12 mouse cellular contexts compared by ENCODE assay signal in the genomic region with DNA sequence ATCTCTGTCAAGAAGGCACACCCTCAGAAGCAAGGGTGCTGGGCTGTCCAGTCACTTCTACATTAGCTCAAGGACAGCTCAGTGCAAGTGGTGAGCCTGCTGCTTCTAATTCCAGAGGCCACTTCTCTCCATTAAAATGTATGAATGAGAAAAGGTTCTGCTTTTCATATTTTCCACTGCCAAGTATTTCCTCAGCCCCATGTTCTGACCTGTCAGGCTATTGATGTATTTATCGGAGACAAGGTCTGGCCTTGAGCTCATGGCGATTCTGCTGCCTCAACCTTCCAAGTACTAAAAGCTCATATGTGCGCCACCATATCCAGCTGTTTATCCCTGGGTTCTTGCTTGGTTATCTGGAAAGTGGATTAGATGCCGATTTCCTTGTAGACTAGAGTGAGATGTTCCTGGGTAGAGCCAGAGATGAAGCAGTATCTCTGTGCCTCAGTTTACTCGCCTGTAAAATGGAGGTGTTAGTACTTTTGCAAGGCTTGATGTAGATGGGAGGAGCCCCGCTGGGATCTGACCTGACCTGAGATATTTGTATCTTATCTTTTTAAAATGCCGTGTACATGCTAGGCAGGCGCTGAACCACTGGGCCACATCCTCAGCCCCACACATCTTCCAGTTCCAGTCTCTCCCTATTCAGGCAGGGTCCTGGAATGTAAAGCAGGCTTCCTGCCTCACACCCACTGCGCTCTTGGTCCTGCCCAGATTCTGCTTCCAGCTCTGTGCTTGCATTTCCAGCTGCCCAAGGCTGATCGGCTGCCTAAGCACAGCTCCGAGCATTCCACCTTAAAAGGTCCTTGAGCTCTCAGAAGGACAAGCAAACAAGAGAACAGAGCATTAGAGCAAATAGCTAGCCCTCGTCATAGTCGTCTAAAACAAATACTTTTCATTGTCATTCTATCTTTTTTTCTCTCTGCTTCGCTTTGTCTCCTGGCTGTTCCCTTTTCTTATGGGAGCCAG.
DNase-seq lines count a peak whose midpoint lies in the region; ATAC-seq and TF ChIP-seq lines count a peak whose summit lies in the region.
"Had no signal": no experiment of that assay in that cellular context is flagged by ENCODE, and none has a peak within 500 bp of the region (broad histone marks: within the 10 kb centered on the region; RNA-seq: fewer than 3 reads in every experiment).

No protein-coding gene starts in this region.

- TF ChIP-seq EP300 in stomach, postnatal 0 days (optimal IDR thresholded peaks at IDR 0.05) = no peak

- H3K4me2 ChIP-seq in midbrain, embryonic 11.5 days = no peak overlapping the region
- H3K4me2 ChIP-seq in midbrain, postnatal 0 days (ENCODE audit: low read depth, low read length, poor library complexity, severe bottlenecking) = no peak overlapping the region
- no peak overlapping the region for H3K4me2 ChIP-seq in embryonic facial prominence, embryonic 12.5 days (replicated peaks)
- H3K4me2 ChIP-seq in stomach, postnatal 0 days (replicated peaks; ENCODE audit: low read depth) = no peak overlapping the region

- no peaks in the 10 kb centered on the region for H3K27me3 ChIP-seq in midbrain, embryonic 11.5 days (ENCODE audit: control insufficient read depth, insufficient read depth, low read length)
- H3K27me3 ChIP-seq in midbrain, postnatal 0 days (ENCODE audit: insufficient read depth, low read length) = no peaks in the 10 kb centered on the region
- no peaks in the 10 kb centered on the region for H3K27me3 ChIP-seq in embryonic facial prominence, embryonic 12.5 days
- no peaks in the 10 kb centered on the region for H3K27me3 ChIP-seq in stomach, postnatal 0 days (ENCODE audit: control insufficient read depth, insufficient read depth, low read length)

- H3K36me3 ChIP-seq in midbrain, embryonic 11.5 days (ENCODE audit: control insufficient read depth, insufficient read depth, low read length) = no peaks in the 10 kb centered on the region
- no peaks in the 10 kb centered on the region for H3K36me3 ChIP-seq in midbrain, postnatal 0 days (ENCODE audit: insufficient read depth, low read length)
- no peaks in the 10 kb centered on the region for H3K36me3 ChIP-seq in embryonic facial prominence, embryonic 12.5 days
- H3K36me3 ChIP-seq in stomach, postnatal 0 days (ENCODE audit: control insufficient read depth, insufficient read depth, low read length) = no peaks in the 10 kb centered on the region

- H3K9ac ChIP-seq in midbrain, embryonic 11.5 days (ENCODE audit: low read length) = no peak overlapping the region
- H3K9ac ChIP-seq in midbrain, postnatal 0 days (replicated peaks; ENCODE audit: low read length, poor library complexity, severe bottlenecking) = no peak overlapping the region
- no peak overlapping the region for H3K9ac ChIP-seq in embryonic facial prominence, embryonic 12.5 days
- no peak overlapping the region for H3K9ac ChIP-seq in stomach, postnatal 0 days (ENCODE audit: low read length)

- H3K27ac ChIP-seq in midbrain, embryonic 11.5 days (ENCODE audit: low read depth, low read length) = no peak overlapping the region
- no peak overlapping the region for H3K27ac ChIP-seq in midbrain, postnatal 0 days (ENCODE audit: low read depth, low read length)
- H3K27ac ChIP-seq in embryonic facial prominence, embryonic 12.5 days = 0 out of 2 replicates have a peak overlapping the region, but pooled peaks have one; percentile 2
- H3K27ac ChIP-seq in stomach, postnatal 0 days (replicated peaks) = 0 out of 2 replicates have a peak overlapping the region, but pooled peaks have one; percentile 3
- H3K27ac ChIP-seq: left cerebral cortex, adult 2 months had no signal

- ATAC-seq in midbrain, embryonic 11.5 days (ENCODE audit: low FRiP score) = no peak
- ATAC-seq in midbrain, postnatal 0 days (ENCODE audit: low FRiP score) = no peak
- ATAC-seq in embryonic facial prominence, embryonic 12.5 days (ENCODE audit: insufficient number of reproducible peaks, insufficient read depth, low FRiP score, low TSS enrichment) = no peak
- ATAC-seq in stomach, postnatal 0 days (ENCODE audit: low FRiP score, low TSS enrichment) = peak; percentile 55
- no peak for ATAC-seq in inflammation-experienced regulatory T-cells, adult 6 months
- ATAC-seq: activated CD4-positive, CD25-positive, alpha-beta regulatory T cell, adult 4 months had no signal

- H3K9me3 ChIP-seq in midbrain, embryonic 11.5 days (ENCODE audit: control insufficient read depth, low read length) = no peaks in the 10 kb centered on the region
- no peaks in the 10 kb centered on the region for H3K9me3 ChIP-seq in midbrain, postnatal 0 days (ENCODE audit: low read length)
- H3K9me3 ChIP-seq in embryonic facial prominence, embryonic 12.5 days = no peaks in the 10 kb centered on the region
- no peaks in the 10 kb centered on the region for H3K9me3 ChIP-seq in stomach, postnatal 0 days (ENCODE audit: control insufficient read depth, low read length)

- DNase-seq in heart, adult 11 months = peak; percentile 39
- no peak for DNase-seq in heart, postnatal 14 days
- peak; percentile 61 for DNase-seq in midbrain, embryonic 11.5 days (ENCODE audit: low spot score, missing footprints)
- no peak for DNase-seq in midbrain, postnatal 0 days (ENCODE audit: low spot score)
- peak; percentile 33 for DNase-seq in stomach, postnatal 0 days (ENCODE audit: low spot score)
- no peak for DNase-seq in right cerebral cortex, postnatal 10 days (ENCODE audit: low spot score in 2 of 2)
- DNase-seq: cerebellum, adult 11-12 months; kidney, adult 2 months had no signal

- H3K4me3 ChIP-seq in midbrain, embryonic 11.5 days (ENCODE audit: low read depth, low read length) = no peak overlapping the region
- no peak overlapping the region for H3K4me3 ChIP-seq in midbrain, postnatal 0 days (ENCODE audit: low read depth, low read length)
- no peak overlapping the region for H3K4me3 ChIP-seq in embryonic facial prominence, embryonic 12.5 days
- H3K4me3 ChIP-seq in stomach, postnatal 0 days (ENCODE audit: low read depth, low read length) = no peak overlapping the region
- H3K4me3 ChIP-seq: left cerebral cortex, adult 2 months had no signal

- TF ChIP-seq CTCF in midbrain, postnatal 0 days (IDR thresholded peaks at IDR 0.05) = no peak
- no peak for TF ChIP-seq CTCF in stomach, postnatal 0 days (IDR thresholded peaks at IDR 0.05; ENCODE audit: low read depth)

- WGBS in midbrain, embryonic 11.5 days = 57% methylated on average over 14 of the region's 14 CpGs
- WGBS in midbrain, postnatal 0 days = 57% methylated on average over 14 of the region's 14 CpGs
- WGBS in embryonic facial prominence, embryonic 12.5 days = 62% methylated on average over 14 of the region's 14 CpGs
- 49% methylated on average over 14 of the region's 14 CpGs for WGBS in stomach, postnatal 0 days

- intact Hi-C loops in heart, postnatal 14 days (cut with DNase I) = no loop called here

- peaks cover 6% of the 10 kb centered on the region; the same call in 1 of the 2 replicates for H3K4me1 ChIP-seq in midbrain, embryonic 11.5 days (ENCODE audit: control insufficient read depth, insufficient read depth, low read length)
- H3K4me1 ChIP-seq in midbrain, postnatal 0 days (ENCODE audit: insufficient read depth, low read length) = no peaks in the 10 kb centered on the region
- H3K4me1 ChIP-seq in embryonic facial prominence, embryonic 12.5 days = no peaks in the 10 kb centered on the region
- H3K4me1 ChIP-seq in stomach, postnatal 0 days (replicated peaks; ENCODE audit: control insufficient read depth, insufficient read depth) = no peaks in the 10 kb centered on the region

Comparison
In these comparisons a context has a peak if more than half of its experiments do, and no peak if none do; other contexts are left out.
1. DNase-seq: peak in heart, adult 11 months (single experiment), midbrain, embryonic 11.5 days (single experiment) and stomach, postnatal 0 days (single experiment); none in heart, postnatal 14 days (0 of 2), midbrain, postnatal 0 days (single experiment) and right cerebral cortex, postnatal 10 days (0 of 2).
2. H3K27ac ChIP-seq: peak in embryonic facial prominence, embryonic 12.5 days (single experiment) and stomach, postnatal 0 days (single experiment); none in midbrain, embryonic 11.5 days (single experiment) and midbrain, postnatal 0 days (single experiment).